Mouse (Mus musculus) spleen, adult 2 months (tissue): ENCODE results near the gene Epha4.

Experiments
- CTCF ChIP-seq: fragments of 200-500 bp; IDR thresholded peaks from 2 replicates; pipeline ENCODE4 v1.5.1; 2011; ENCODE audit warnings: mild to moderate bottlenecking, inconsistent platforms; ENCODE audit not compliant: insufficient read depth, insufficient read length, insufficient replicate concordance; ENCODE audit errors: extremely low read depth
- POLR2A ChIP-seq: fragments of 200-500 bp; IDR thresholded peaks from 2 replicates; pipeline ENCODE4 v1.6.1; 2011; ENCODE audit warnings: low read depth, low read length, inconsistent platforms

GRCm38 (mm10) chr1:77388556-77388955 lies 126.3 kb downstream of the Epha4 start:
- no peak for TF ChIP-seq POLR2A
- TF ChIP-seq CTCF: no peak
